Mouse (Mus musculus) neural tube, embryonic 11.5 days (tissue): Measurements from ENCODE around the gene Cacna1c. TPM values are rescaled to one million over a fixed set of nuclear protein-coding genes. Genes with fewer than 3 reads are reported as not detected.

Source experiments
- ATAC-seq: fragments of 200-750 bp; cut with Nextera tagmentation; 2 replicates; pipeline ENCODE4 v1.8.0; 2017; ENCODE audit warnings: moderate number of reproducible peaks, mild to moderate bottlenecking, moderate TSS enrichment, moderate library complexity; ENCODE audit not compliant: insufficient read depth, low FRiP score, low TSS enrichment
- DNase-seq: peaks from one replicate; pipeline ENCODE4 v3.0.0-alpha.2; 2015; ENCODE audit warnings: low spot score
- H3K27ac ChIP-seq: fragments of 300-500 bp; sonication (generic); 2 replicates; pipeline ENCODE4 v1.5.1; 2014; ENCODE audit warnings: low read depth, mild to moderate bottlenecking, low read length
- H3K27me3 ChIP-seq: fragments of 300-500 bp; sonication (generic); 2 replicates; pipeline ENCODE4 v1.6.1; 2014; ENCODE audit warnings: mild to moderate bottlenecking, low read length, mixed read lengths; ENCODE audit not compliant: control insufficient read depth, insufficient read depth
- H3K36me3 ChIP-seq: fragments of 300-500 bp; sonication (generic); 2 replicates; pipeline ENCODE4 v1.6.1; 2014; ENCODE audit warnings: mild to moderate bottlenecking, low read length, moderate library complexity, mixed read lengths; ENCODE audit not compliant: control insufficient read depth, insufficient read depth
- H3K4me1 ChIP-seq: fragments of 300-500 bp; sonication (generic); 2 replicates; pipeline ENCODE4 v1.6.1; 2014; ENCODE audit warnings: low read length, mixed read lengths; ENCODE audit not compliant: control insufficient read depth, insufficient read depth
- H3K4me2 ChIP-seq: fragments of 300-500 bp; sonication (generic); 2 replicates; pipeline ENCODE4 v1.6.1; 2014; ENCODE audit warnings: low read depth, mild to moderate bottlenecking, moderate library complexity
- H3K4me3 ChIP-seq: fragments of 300-500 bp; sonication (generic); 2 replicates; pipeline ENCODE4 v1.5.1; 2014; ENCODE audit warnings: low read depth, low read length
- H3K9ac ChIP-seq: fragments of 300-500 bp; sonication (generic); 2 replicates; pipeline ENCODE4 v1.6.1; 2014; ENCODE audit warnings: mild to moderate bottlenecking, low read length
- H3K9me3 ChIP-seq: fragments of 300-500 bp; sonication (generic); 2 replicates; pipeline ENCODE4 v1.6.1; 2016; ENCODE audit warnings: low read length; ENCODE audit not compliant: control insufficient read depth
- WGBS: fragments of 180-500 bp; shearing (Covaris S2); extraction: QIAGEN DNeasy Blood & Tissue Kit; methylation state at CpG from one replicate; pipeline ENCODE4 v1.1.7; 2014; 5-methylcytosine and 5-hydroxymethylcytosine counted together
- polyA plus RNA-seq: library from polyadenylated mRNA; unstranded; fragments of >200 nt; fragmentation: Nextera tagmentation; extraction: Ambion mirVana; gene quantifications from 2 replicates; pipeline ENCODE4 v1.2.1, GENCODE M21; 2014

Cacna1c gene
- polyA plus RNA-seq, 1 experiment from 2014 or later = 3.3 TPM

GRCm38 (mm10) chr6:119058461-119058860 lies 137.8 kb downstream of the Cacna1c start:
- no peak for DNase-seq
- no peak for ATAC-seq
- H3K4me2 ChIP-seq = no peak overlapping the region
- H3K27me3 ChIP-seq = no peaks in the 10 kb centered on the region
- no peak overlapping the region for H3K9ac ChIP-seq
- no peaks in the 10 kb centered on the region for H3K36me3 ChIP-seq
- no peaks in the 10 kb centered on the region for H3K4me1 ChIP-seq
- H3K4me3 ChIP-seq = no peak overlapping the region
- 85% methylated on average over 8 of the region's 8 CpGs for WGBS
- H3K9me3 ChIP-seq = no peaks in the 10 kb centered on the region
- H3K27ac ChIP-seq = no peak overlapping the region

DNA sequence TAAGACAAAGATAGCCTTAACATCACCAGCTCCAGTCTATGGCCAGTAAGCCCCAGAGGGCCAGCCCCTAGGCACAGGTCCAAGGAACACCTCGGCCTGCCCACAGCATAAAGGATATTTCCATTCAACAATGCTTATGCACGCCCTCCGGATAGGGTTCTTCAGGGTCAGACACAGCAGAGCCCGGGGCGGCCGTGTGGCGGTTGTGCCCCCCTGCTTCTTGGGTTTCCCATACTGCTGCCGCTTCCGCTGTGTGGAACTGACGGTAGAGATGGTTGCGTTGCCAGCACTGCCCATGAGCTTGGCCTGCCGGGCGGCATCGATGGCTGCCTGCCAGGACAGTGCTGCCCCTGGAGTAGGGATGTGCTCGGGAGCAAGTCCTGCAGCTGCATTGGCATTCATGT lies 139.1 kb downstream of the Cacna1c start:
- DNase-seq (no peak), ATAC-seq (no peak)
- H3K27me3 ChIP-seq = no peaks in the 10 kb centered on the region
- 95% methylated on average over 15 of the region's 15 CpGs for WGBS
- no peak overlapping the region for H3K4me3 ChIP-seq
- no peaks in the 10 kb centered on the region for H3K36me3 ChIP-seq
- no peak overlapping the region for H3K27ac ChIP-seq
- H3K9ac ChIP-seq = no peak overlapping the region
- H3K9me3 ChIP-seq = no peaks in the 10 kb centered on the region
- no peak overlapping the region for H3K4me2 ChIP-seq
- no peaks in the 10 kb centered on the region for H3K4me1 ChIP-seq

GRCm38 (mm10) chr6:119052801-119053200 lies 143.4 kb downstream of the Cacna1c start:
- 92% methylated on average over 10 of the region's 10 CpGs for WGBS
- ATAC-seq = no peak
- H3K9me3 ChIP-seq = no peaks in the 10 kb centered on the region
- H3K9ac ChIP-seq = no peak overlapping the region
- no peaks in the 10 kb centered on the region for H3K27me3 ChIP-seq
- H3K4me1 ChIP-seq = no peaks in the 10 kb centered on the region
- no peak overlapping the region for H3K4me2 ChIP-seq
- H3K4me3 ChIP-seq = no peak overlapping the region
- H3K36me3 ChIP-seq = no peaks in the 10 kb centered on the region
- no peak for DNase-seq
- no peak overlapping the region for H3K27ac ChIP-seq

GRCm38 (mm10) chr6:119052366-119052765 lies 143.9 kb downstream of the Cacna1c start:
- H3K36me3 ChIP-seq = no peaks in the 10 kb centered on the region
- H3K27me3 ChIP-seq = no peaks in the 10 kb centered on the region
- no peak overlapping the region for H3K9ac ChIP-seq
- no peak overlapping the region for H3K27ac ChIP-seq
- DNase-seq (no peak), ATAC-seq (no peak)
- no peaks in the 10 kb centered on the region for H3K9me3 ChIP-seq
- H3K4me3 ChIP-seq = no peak overlapping the region
- H3K4me1 ChIP-seq = no peaks in the 10 kb centered on the region
- 93% methylated on average over 15 of the region's 15 CpGs for WGBS
- no peak overlapping the region for H3K4me2 ChIP-seq

- no peak overlapping the region for H3K4me3 ChIP-seq
- ATAC-seq (no peak), DNase-seq (no peak)
- 82% methylated on average over 2 of the region's 2 CpGs for WGBS
- H3K4me1 ChIP-seq = no peaks in the 10 kb centered on the region
- H3K9ac ChIP-seq = no peak overlapping the region
- H3K4me2 ChIP-seq = no peak overlapping the region
- H3K9me3 ChIP-seq = no peaks in the 10 kb centered on the region
- H3K27me3 ChIP-seq = no peaks in the 10 kb centered on the region
- H3K36me3 ChIP-seq = no peaks in the 10 kb centered on the region
- no peak overlapping the region for H3K27ac ChIP-seq
These were observed 144.5 kb downstream of the Cacna1c start for GRCm38 (mm10) chr6:119051721-119052120.

DNA sequence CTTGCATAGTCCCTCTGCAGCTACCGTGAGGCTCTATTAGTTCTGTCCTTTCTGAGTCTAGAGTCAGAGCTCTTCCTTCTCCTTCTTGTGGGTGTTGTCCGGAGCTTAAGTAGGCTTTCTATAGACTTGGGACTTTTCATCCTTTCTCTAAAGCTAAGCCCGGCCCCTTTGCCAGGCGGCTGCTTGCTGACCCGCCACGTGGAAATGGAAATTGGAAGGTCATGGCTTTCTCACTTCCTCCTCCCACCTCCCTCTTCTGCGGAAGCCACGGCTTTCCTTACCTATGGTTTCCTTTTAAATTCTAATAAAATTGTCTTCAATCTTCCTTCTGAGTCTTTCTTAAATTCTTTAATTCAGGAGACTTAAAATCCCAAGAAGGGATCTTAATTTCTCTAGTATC lies 148.9 kb downstream of the Cacna1c start:
- WGBS = 81% methylated on average over 8 of the region's 8 CpGs

GRCm38 (mm10) chr6:119045498-119045897 lies 150.7 kb downstream of the Cacna1c start:
- no peaks in the 10 kb centered on the region for H3K9me3 ChIP-seq
- no peak overlapping the region for H3K27ac ChIP-seq
- ATAC-seq (no peak), DNase-seq (no peak)
- no peak overlapping the region for H3K4me2 ChIP-seq
- H3K4me3 ChIP-seq = no peak overlapping the region
- no peaks in the 10 kb centered on the region for H3K36me3 ChIP-seq
- H3K27me3 ChIP-seq = no peaks in the 10 kb centered on the region
- 88% methylated on average over 7 of the region's 7 CpGs for WGBS
- no peak overlapping the region for H3K9ac ChIP-seq
- H3K4me1 ChIP-seq = no peaks in the 10 kb centered on the region

More for the DNA sequence above, 148.9 kb downstream of the Cacna1c start:
- Histone ChIP-seq H3K27me3 (no peaks in the 10 kb centered on the region), H3K9me3 (no peaks in the 10 kb centered on the region), H3K9ac (no peak overlapping the region), H3K4me2 (no peak overlapping the region), H3K27ac (no peak overlapping the region), H3K36me3 (no peaks in the 10 kb centered on the region), H3K4me1 (no peaks in the 10 kb centered on the region), H3K4me3 (no peak overlapping the region)
- DNase-seq (no peak), ATAC-seq (no peak)

GRCm38 (mm10) chr6:119044148-119044547 lies 152.1 kb downstream of the Cacna1c start:
- H3K9ac ChIP-seq = no peak overlapping the region
- WGBS = 89% methylated on average over 7 of the region's 7 CpGs
- DNase-seq = no peak

DNA sequence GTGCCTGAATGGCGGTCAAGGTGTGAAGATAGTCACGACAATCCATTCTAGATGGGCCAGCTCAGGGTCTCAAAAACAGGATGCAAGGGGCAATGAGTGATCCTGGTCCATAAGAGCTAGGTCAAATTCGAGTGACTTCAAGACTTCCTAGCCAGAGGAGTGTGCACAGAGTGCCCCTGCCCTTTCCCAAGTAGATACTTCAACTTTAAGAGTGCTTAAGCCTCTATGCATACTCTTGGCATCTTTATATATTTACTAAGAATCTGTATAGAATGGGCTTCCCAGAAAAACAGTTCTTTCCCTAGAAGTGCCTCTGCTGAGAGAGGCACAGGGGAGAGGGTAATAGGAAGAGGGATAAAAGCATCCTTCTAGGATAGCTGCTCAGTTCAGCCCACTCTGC lies 153.4 kb downstream of the Cacna1c start:
- H3K9me3 ChIP-seq = no peaks in the 10 kb centered on the region
- ATAC-seq (no peak), DNase-seq (no peak)
- no peaks in the 10 kb centered on the region for H3K36me3 ChIP-seq
- no peak overlapping the region for H3K4me3 ChIP-seq
- 92% methylated on average over 3 of the region's 3 CpGs for WGBS
- H3K27me3 ChIP-seq = no peaks in the 10 kb centered on the region
- no peak overlapping the region for H3K4me2 ChIP-seq
- H3K27ac ChIP-seq = no peak overlapping the region
- H3K4me1 ChIP-seq = no peaks in the 10 kb centered on the region
- H3K9ac ChIP-seq = no peak overlapping the region

More at GRCm38 (mm10) chr6:119044148-119044547, 152.1 kb downstream of the Cacna1c start:
- ATAC-seq = no peak
- Histone ChIP-seq H3K4me2 (no peak overlapping the region), H3K4me3 (no peak overlapping the region), H3K27ac (no peak overlapping the region), H3K9me3 (no peaks in the 10 kb centered on the region), H3K4me1 (no peaks in the 10 kb centered on the region), H3K36me3 (no peaks in the 10 kb centered on the region), H3K27me3 (no peaks in the 10 kb centered on the region)
